Mouse (Mus musculus): ENCODE measurements around the gene Npas2. TPM values are rescaled to one million over a fixed set of nuclear protein-coding genes. Genes with fewer than 3 reads are reported as not detected.

The Npas2 gene
- polyA plus RNA-seq, 3 experiments from 2014 or later, result 0.20 to 1.1 (median 0.39) TPM

DNA sequence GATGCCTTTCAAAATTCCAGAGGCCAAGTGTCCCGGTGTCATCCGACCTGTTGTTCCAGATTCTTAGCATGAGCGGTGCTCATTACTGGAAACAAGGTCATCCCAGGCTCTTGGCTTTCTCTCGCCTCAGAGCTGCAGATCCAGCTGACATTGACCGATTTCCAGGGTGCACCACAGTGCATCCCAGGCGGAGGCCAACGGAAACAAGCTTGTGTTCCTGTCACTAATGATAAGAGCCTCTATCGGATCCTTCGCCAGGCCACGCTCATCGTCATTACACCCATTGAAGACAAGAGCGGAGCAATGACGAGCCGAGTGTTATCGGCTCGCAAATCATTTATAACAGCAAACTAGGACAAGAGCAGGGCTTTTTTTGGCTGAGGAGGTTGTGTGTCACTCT is 91.3 kb downstream of the Npas2 start:
- no peak for ATAC-seq

DNA sequence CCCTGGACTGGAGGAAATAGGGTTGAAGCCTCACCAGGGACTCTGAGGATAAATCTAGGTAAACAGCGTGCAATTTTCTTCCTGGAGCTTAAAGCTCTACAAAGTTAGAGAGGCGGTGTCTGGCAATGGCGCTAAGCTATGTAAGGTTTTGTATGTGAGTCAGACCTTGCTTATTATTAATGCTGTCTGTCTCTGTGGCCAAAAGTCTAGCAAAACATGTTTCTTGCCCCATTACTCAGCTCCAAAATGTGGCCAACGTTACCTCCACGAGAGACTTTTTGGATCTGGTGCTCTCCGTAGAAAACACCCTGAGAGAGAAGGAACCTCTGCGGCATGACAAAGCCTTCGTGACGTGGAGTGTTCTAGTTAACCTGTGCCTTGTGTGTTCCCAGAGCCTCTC is 93.5 kb downstream of the Npas2 start:
- no peak for ATAC-seq

DNA sequence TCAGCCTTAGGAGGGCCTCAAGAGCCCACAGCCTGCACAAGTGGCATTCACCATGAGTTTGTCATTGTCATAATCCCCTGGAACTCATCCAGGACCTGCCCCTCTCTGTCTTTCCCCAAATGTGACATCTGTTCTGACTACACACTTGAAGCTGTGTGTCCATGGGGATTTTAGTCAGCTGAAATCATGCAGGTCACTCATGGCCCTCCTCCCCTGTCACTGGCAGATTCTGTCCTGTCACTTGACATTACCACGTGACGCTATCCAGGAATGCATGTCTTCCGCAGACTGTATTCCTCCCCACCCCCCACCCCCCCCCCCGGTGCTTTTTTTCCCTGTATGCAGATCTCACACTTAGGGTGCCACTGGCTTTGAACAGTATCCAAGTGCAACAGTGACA is 94.3 kb downstream of the Npas2 start:
- ATAC-seq, result no peak

DNA sequence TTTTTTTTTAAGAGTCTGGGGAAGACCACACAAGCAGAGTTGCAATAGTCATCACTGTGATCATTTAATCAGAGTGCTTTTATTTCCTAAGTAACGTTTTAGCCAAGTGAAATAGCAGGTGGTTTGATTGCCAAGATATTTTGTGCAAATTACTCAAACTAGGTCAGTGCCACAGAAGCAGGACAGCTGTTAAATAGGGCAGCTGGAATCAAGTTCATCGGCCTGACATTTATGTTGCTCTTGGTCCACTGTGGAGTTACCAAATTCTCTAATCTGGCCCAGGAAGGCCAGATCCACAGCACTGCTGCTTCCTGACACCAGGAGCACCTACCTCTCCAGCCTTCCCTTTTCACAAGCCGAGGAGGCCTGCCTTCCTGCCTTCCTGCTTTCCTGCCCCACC is 94.9 kb downstream of the Npas2 start:
- no peak for ATAC-seq

DNA sequence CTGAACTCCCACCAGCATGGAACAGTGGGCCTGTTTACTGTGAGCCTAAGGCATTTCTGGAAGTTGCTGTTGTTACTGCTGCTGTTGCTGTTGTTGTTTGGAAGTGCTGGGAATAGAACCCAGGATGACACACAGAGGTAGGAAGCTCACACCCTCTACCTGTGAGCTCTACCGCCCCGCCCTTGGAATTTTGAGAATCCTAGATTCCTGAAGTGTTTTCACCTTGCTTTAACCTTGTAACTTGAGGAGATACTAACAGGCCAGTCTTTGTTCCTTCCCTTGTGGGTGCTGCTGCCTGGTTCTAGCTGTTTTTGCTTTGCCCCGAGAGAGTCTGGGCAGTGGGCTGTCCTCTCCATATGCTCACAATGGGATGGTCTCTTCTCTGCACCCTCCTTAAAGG is 98.5 kb downstream of the Npas2 start:
- no peak for ATAC-seq

DNA sequence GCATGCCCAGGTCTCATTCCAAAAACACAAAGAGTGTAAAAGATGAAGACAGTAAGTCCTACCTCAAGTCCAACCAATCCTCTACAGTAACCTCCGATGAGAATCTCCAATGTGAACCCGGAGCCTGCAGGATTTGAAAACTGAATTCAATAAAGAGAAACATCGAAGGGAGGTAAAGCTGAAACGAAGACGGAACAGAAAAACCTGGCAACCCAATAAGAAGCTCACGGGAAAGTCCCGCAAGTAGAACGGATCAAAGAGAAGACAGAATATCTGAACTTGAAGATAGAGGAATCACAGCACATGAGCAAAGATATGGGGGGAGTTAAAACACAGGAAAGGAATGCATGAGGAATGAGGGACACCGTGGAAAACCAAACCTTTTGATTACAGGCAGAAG is 104.8 kb downstream of the Npas2 start:
- ATAC-seq, result no peak

DNA sequence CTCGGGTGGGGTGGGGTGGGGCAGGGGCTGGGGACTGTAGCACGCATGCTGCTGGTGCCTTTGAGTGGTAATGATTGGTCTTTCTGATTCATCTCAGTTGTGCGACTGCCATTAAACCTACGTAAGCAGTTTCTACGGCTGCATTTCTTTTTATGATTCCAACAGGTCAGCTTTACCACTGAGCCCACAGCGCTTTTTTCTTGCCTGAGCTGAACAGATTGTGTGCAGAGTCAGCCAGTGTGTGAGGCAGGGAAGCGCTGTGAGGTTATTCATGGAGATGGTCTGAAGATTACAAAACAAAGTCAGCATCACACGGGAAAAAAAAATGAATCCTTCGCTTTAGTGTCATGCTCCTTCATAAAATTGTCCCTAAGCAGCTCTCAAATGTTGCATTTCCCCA is 106.7 kb downstream of the Npas2 start:
- ATAC-seq, result no peak

DNA sequence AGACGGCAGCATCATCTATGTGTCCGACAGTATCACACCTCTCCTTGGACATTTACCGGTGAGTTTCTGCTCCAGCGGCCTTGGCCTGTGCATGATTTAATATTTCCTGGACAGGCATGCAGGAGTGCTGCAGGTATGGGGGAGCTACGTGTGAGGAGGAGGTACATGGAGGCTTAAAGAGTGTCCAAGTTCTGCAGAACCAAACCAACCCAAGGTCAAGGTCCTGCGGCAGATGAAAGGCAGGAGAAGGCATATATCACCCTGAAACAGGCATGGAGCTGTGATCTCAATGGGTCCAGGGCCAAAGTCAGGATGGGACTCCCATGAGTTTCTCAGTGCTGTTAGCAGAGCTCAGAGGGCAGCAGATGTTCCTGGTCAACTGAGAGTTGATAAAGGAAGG is 107.1 kb downstream of the Npas2 start:
- ATAC-seq, result no peak

DNA sequence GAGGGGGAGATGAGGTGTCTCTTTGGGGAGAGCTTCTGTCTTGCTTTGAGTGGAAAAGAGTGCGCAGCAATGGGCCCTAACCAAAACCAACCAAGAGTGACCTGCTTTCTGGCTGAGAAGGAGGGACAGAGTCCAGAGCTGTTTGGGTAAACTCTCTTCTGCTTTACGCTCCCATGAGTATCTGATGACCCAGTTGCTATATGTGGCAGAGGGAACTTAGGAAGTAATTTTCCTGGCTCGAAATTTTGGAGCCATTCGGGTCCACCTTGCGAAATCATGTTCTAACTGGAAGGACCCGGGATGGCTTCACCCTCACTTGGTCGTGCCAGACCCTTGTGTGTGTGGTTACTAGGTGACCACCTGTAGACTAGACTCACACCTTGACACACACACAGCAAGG is 108.7 kb downstream of the Npas2 start:
- no peak for ATAC-seq

DNA sequence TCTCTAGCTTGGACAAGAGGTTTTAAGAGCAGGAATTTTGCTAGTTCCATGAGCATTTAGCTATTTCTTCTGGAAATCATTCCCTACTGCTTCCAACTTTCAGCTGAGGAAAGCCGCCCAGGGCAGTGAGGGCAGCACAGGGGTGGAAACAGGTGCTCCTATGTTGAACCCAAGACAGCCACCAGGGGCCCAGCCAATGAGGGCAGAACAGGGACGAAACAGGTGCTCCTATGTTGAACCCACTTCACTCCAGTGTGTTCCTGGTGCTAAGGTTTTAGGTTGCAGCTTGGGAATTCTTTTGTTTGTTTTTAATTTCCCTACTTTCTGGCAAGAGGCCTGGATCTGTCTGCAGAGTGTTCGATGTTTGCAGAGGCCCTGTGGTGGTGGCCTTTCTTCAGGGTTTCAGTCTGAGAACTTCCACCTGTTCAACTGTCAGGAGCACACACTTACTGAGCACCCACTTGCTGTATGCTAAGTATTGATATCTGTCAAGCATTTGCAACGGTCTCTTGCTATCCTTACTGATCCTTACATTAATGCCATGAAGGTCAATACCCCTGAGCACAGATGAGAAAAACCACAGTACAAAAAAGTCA is 109.6 kb downstream of the Npas2 start:
- no peak for ATAC-seq

DNA sequence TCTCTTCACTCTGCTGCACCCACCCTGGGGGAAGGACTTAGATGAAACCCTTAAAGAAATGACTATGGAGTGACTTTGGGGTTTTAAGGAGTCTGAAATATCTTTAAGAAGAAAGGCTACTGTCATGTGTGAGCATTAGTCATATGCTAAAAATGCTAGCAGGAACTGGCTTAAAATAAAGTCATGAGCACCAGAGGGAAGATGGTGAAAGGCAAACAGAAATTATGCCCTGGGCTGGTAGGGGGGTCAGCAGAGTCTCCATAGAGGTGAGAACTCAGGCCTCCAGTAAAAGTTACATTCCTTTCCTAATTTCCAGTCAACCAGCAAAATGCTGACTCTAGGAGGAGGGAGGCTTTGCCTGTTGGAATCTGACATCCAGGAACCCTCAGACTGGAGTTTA is 113.8 kb downstream of the Npas2 start:
- no peak for ATAC-seq

DNA sequence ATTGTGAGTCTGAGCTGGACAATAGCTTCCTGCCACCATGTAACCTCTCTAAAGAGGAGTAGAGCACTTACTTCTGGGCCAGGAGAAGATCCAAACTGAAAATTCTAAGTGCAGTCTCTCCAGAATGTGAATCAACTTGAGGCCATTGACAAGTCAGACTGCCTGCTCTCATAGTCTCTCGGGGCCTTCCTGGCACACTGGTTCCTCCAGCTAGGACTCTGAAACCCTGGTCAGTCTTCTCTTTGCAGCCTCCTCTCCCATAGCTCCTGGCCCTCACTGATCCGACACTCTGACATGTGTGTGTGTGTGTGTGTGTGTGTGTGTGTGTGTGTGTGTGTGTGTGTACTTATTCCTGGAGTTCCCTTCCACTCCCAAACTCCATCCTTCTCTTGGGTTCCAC is 114.4 kb downstream of the Npas2 start:
- ATAC-seq, result no peak

DNA sequence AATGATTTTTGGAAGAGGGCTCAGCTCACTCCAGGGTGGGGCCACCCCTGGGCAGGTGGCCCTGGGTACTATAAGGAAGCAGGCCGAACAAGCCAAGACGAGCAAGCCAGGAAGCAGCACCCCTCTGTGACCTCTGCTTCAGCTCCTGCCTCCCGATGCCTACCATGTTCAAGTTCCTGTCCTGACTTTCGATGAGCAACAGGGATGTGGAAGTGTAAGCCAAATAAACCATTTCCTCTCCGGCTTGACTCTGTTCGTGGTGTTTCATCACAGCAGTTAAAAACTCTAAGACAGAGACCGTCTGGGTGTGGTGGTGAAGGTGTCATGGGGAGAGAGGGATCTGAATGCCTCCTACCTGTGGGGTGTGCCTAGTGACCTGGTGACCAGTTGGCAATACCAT is 116.0 kb downstream of the Npas2 start:
- no peak for ATAC-seq

DNA sequence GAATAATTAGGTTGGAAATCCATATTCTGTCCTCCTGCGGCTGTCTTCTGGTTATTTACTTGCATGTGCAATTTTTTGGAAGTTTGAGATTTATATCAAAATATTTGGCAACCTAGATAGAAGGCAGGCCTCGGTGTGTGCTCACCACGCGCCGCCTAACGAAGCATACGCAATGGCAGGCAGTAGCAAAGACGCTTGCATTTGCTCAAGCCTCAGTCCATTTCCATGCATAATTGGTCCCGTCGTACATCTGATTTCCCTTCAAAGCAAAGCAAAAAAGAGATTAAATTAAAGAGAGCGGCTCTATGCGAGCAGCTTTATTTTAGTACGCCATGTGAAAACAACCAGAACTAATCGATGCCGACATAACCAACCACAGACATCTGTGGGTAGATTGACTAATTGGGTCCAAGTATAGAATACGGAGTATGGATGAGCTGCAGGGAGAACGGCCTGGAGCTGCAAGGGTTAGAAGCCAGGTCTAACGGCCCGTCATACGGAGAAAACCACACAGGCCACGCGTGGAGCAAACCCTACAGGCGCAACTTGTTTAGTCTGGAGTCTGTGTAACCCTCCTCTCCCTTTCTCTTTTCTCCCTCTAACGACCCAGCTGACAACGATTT is 118.9 kb downstream of the Npas2 start:
- ATAC-seq, result no peak

DNA sequence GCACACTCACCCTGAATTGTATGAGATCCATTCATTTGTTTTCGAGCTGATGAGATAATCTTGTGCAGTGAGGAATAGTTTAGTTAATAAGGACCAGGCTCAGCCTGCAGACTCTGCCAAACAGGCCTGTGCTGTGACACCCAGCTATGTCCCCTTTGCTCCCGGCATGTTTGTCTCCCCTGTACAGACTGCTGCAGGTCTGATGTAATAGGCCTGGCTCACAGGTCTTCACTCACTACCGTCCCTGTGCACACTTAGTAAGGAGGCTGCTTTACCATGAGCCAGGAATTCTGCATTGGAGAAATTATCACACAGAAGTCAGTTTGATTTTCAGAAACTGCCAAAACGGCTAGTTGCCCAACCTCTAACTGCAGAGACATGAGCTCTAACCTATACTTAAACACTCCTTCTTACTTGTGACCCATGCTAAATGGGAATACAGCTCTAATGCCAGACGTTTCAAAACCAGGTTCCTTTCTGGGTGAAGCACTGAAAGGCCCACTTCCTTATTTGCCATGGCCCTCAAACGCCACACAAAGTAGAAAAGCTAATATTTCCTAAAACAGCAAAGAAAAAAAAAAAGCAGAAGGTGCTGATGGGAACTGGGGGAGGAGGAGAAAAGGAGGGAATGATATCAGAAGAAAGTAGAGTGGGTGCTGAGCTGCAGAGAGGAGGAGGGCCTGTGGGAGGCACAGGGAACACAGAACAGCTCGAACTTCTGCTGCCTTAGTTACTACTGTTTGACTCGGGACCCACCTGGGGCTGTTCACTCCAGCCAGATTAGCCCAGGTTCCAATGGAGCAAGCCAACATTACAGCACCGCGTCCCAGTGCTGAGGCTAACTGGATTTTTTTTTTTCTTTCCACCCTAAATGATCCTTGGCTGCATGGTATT is 120.1 kb downstream of the Npas2 start:
- ATAC-seq, result no peak

DNA sequence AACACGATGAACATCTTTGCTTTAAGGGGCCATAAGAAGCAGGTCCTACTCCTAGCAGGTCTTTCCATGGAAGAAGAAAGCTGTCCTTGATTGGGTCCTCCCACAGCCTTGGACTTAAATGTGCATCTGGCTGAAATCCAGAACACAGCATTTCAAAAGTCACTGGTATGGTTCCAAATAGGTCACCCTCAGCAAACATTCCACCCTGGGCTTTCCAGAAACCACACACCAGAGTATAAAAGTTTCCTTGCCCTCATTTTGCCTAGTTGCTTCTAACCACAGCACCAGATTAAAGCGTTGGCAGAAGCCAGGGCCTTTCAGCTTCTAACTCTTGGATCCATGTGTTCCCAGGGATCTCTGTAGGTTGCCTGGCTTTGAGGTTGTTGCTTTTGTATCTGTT is 124.4 kb downstream of the Npas2 start:
- ATAC-seq, result no peak

DNA sequence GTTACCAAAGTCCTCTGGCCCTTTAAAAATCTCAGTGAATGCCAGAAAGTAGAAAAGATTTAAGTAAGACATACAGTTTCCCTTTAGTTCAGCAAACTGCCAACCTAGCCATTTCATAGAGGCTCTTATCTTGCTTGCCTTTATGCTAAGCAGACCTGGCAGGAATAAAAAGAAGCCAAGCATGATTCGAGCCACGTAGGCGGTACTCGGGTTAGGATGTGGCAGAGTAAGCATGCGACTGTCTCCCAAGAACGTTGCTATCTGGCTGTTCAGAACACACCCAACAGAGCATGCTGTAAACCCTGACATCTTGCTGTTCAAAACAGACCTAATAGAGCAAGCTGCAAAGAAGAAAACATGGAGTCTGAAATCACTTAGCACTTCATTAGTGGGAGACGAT is 125.3 kb downstream of the Npas2 start:
- no peak for ATAC-seq

DNA sequence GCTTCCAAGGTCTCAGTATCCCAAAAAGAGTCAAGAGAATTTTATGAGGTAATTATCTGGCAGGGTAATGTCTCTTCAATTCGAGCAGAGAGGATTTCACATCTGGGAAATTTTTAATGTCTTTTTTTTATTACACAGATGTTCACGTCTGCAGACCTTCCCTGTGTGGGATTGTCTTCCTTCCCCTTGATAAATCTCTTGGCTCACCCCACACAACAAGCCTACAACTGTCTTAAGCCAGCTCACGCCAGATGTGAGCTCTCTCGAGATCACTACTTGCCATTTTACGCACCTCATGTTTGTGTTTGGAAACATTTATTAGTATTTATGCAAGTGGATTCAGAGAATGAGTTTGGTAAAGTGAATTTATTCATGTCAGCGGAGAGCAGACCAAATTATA is 128.4 kb downstream of the Npas2 start:
- no peak for ATAC-seq

DNA sequence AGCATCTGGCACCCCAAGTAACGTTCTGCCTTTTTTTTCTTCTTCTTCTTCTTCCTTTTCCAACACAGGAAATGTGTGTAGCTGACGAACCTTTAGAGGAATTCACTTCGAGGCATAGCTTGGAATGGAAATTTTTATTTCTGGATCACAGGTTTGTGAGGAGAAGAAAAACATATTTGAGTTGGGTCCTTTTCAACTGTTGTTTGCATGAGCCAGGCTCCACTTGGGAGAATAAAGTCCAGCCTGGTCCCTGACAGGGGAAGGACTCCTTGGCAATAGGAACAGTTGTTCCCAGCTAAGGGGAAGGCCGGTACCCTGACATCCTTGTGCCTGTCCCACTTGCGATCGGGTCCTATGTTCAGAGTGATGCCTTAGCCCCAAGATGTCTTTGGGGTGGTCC is 131.7 kb downstream of the Npas2 start:
- no peak for ATAC-seq

DNA sequence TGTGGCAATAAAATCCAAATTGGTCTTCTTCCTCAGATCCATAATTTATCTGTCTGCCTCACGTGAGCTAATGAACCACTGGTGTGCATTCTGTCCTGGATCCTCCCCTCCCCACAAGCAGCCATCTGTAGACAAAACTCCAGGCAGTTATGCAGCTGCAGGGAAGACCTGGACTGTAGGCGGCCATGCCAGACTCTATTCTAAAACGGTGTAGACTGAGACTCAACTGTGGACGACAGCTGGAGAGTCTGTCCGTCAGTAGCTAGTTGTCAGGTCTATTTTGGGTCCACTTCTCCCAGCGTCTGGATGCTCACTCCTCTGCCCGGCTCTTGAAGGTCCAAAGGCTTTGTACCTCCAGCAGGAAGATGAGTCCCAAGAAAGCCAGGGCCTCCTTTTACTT is 134.0 kb downstream of the Npas2 start:
- no peak for ATAC-seq

DNA sequence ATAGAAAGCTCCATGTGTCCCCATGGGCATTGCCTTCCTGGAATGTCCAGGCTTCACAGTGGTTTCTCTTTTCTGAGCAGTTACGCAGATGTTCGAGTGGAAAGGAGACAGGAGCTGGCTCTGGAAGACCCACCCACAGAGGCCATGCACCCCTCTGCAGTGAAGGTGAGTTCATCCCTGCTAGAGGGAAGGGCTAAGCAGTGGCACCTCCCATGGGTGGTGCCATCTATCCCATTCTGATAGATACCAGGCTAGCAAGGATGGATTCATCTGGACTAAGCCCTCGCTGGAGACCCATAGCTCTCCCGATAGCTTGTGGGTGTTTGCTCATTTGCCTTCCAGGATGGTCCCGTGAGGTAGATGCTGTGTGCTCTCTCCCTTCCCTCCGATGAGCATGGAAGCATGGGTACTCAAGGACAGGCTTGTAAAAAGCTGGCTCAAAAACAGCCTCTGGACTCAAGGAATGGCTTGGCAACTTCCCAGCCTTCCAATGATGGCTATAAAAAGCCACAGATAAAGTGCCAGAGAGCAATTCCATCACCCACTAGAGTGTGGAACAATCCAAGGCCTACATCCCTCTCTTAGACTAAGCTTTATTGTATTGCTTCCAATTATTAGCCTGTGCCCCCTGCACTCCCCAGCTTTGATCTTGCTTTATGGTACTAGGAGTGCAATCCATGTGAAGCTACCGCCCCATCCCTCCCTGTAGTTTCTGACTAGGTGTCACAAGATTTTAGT is 137.5 kb downstream of the Npas2 start:
- no peak for ATAC-seq

DNA sequence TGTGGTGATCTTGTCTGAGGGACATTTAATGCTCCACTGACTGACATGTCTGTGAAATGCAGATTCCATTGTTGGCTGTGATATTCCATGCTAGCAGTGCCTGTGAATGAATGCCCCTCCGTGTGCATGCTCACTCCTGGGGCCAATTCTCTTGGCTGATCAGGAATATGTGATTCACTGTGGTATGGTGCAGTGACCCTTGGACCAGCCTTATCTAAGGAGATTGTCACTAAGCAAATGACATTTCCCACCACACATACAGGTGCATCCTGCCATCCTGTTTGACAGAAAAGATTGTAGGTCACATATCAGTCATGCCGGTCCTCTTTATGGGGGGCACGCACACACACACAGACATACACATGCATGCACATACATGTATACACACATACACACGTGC is 138.9 kb downstream of the Npas2 start:
- ATAC-seq, result no peak

DNA sequence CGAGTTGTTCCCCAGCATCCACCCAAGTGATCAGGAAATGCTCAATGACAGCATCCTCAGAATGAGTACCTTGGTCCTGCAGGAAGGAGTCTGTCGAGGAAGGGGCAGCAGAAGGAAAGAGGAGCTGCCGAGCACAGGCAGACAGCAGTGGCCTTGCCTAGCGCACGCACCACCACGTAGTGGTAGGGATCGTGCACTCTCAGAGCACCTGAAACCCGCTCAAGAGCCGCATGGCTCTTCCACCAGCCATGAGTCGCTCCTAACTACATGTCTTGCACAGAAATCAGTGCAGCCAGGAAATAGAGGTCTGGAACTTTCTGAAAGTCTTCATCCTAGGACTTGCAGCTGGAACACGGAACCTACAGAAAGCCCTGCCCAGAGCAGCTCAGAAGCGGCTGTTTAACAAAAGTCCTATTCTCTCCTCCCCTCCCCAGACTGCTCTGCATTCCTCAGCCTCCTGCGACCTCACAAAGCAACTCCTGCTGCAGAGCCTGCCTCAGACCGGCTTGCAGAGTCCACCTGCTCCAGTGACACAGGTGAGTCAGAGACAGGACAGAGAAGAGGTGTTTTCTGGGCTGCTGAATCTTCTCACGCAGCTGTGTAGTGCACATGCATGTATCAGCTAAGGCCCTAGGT is 142.1 kb downstream of the Npas2 start:
- no peak for ATAC-seq

Data from inflammation-experienced regulatory T-cells, adult 6 months (primary cell).